Mouse (Mus musculus) adrenal gland, postnatal 4 days (tissue): ENCODE data around the gene Mycbp2. TPM values are rescaled to one million over a fixed set of nuclear protein-coding genes. Genes with fewer than 3 reads are reported as not detected.

Source experiments
- DNase-seq, 2 experiments: peaks; one replicate each; pipeline ENCODE4 v3.0.0; 2021 to 2022; ENCODE audit warnings: low spot score in 2 of 2, mixed read lengths in 2 of 2
- total RNA-seq, 2 experiments: library from RNA; stranded (reverse); gene quantifications; 2 replicates each; pipeline ENCODE4 v1.2.3; 2021

Mycbp2 gene
- total RNA-seq, 2 experiments from 2014 or later = 45.2 to 51.2 TPM

DNA sequence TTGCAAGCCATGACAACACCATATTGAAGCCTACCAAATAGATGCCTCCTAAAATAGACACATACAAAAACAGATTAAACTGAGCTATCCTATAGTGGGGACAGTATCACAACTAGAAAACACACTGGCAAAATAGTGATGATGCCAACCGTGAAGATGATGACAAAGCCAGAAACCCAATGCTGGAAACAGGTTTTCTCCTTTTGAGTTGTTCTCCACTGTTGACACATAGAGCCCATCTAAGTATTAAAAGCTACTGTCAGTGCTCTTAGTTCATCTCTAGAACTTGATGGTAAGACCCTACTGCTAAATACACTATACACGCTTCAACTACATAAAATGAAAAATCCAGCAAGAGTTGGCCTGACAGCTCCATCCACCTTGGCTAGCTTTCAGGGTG, 86.2 kb downstream of the Mycbp2 start:
- no peak for DNase-seq

DNA sequence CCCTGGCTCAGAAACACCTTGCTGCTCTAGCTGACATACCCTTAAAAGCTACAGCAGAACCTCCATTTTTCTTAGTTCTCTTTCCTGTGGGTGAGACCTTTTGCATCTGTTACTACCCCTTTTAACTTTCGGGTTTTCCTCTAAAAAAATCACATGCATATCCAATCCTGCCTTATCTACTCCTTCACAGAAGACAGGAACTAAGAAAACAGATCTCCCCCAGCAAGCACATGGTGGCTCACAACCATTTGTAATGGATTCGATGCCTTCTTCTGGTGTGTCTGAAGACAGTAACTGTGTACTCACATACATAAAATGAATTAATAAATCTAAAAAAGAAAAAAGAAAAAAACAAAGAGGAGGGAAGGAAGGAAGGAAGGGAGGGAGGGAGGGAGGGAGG, 87.9 kb downstream of the Mycbp2 start:
- DNase-seq = no peak

DNA sequence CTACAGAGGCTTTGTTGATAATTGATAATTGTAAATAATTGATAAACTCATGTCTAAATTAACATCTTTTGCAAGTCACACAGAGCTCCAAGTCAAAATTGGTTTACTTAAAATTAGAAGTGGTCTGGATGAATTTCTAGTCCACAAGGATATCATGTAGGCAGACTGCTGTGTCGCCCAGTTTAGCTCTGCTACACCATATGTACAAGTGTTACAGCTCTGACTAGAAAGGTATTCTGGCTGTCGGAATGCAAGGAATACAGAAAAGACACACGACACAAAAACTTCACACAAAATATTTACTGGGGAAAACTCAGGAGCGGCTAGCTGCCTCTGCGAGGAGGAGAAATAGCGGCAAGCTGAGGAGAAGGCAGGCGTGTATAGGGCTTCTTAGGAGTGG, 89.7 kb downstream of the Mycbp2 start:
- DNase-seq = no peak

GRCm38 (mm10) chr14:103254311-103254710, 92.3 kb downstream of the Mycbp2 start:
- no peak for DNase-seq

DNA sequence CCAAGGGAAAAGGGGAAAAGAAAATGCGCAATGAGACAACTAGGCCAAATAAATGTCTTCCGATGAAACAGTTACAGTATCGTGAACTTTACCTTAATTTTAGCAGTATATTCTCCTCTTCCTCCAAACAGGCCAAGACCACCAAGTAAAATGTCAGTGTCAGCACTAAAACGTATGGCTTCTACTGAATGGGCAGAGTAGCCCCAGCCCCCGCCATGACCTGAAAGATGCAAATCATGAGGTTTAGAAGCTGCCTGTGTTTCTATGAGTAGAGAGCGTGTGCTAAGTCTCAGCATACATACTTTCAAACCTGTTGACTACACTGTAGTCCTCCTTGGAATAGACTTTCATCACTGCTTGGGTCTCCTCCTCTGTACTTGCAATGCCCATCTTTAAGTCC, 104.6 kb downstream of the Mycbp2 start:
- no peak for DNase-seq

DNA sequence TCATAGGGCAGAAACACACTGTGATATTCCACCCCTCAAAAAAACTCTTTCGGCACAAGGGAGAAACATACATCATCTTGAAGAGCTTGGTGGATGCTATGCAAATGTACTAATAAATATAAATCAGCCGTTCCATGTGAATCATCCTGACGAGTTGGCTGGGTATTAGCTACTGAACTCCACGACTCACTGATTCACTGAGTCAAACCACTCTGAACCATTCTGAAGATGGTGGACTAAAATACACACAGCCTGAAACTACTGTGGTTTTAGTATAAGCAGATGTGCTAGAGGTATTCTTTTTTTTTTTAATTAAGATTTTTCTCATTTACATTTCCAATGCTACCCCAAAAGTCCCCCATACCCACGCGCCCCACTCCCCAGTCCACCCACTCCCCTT, 111.8 kb downstream of the Mycbp2 start:
- no peak for DNase-seq

DNA sequence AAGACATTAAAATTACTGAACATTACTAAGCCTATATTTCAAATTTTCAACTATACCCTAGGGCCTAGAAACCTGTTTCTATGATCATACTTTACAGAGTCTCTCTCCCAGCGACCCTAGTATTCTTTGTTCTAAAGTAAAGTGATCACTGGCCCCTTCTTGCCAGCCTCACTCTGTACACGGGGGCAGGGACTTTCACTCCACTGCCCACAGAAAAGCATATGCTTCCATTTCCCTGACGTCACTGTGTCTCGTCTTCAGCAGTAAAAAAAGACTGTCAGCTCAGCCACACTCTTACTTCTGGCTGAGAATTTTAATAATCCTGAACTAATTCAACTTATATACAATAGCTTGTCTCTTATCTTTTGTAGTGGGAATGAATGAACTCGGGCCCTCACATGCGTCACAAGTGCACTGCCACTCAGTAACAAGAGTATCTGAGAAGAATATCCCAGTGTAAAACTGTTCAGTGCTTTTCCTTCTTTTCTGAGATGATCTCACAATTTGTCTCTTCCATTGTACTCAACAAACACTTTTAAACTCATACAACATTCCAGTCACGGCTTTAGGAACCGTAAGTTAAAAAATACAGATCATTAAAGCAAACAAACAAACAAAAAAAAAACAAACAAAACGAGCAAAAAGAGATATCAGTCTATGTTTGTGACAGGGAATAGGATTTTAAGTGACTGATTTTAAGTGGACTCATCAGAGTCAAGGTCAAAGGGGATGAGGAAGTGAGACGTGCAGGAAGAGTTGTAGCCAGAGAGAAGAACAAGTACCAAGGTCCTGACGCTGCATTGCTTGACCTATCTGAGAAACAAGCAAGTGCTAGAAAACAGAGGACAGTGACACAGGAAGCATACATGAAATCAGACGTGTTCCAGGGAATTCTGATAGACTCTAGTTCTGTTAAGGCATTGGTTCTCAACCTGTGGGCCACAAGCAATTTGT, 112.7 kb downstream of the Mycbp2 start:
- DNase-seq = no peak

- no peak for DNase-seq
Measured at GRCm38 (mm10) chr14:103222356-103222755, 124.3 kb downstream of the Mycbp2 start.

- DNase-seq = no peak
Measured at GRCm38 (mm10) chr14:103221751-103222150, 124.9 kb downstream of the Mycbp2 start.

- DNase-seq = no peak
Measured at GRCm38 (mm10) chr14:103216331-103216730, 130.3 kb downstream of the Mycbp2 start.

- no peak for DNase-seq
Measured at GRCm38 (mm10) chr14:103186658-103187057, 160.0 kb downstream of the Mycbp2 start.

GRCm38 (mm10) chr14:103186076-103186475, 160.5 kb downstream of the Mycbp2 start:
- no peak for DNase-seq

DNA sequence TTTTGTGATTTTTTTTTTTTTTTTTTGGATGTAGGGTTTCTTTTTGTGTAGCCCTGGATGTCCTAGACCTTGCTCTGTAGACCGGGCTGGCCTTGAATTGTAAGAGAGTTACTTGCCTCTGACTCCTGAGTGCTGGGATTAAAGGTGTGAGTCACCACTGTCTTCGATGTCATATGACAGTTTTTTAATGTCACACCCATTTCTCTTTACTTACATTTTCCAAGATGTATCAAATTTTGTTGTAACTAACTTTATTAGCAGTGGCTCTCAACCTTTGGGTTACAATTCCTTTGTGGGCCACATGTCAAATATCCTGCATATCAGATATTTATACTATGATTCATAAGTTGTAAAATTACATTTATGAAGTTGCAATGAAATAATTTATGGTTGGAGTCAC, 166.5 kb downstream of the Mycbp2 start:
- no peak for DNase-seq

DNA sequence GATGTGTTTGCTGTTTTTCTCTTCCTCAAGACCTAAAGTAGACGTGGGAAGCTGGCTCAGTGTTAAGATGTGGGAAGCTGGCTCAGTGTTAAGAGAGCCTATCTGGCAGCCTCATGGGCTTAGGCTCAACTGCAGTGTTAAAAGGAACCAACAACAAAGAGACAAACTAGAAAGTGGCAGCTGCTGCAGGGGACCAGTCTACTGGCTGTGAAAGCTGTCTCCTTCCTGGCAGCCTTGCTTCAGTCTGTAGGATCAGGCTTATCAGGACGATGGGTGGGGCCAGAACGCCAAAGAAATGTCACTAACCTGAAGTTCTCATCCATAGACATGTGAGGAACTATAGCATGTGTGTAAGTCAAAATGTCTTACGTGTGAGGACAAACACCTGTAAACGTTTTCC, 183.7 kb downstream of the Mycbp2 start:
- no peak for DNase-seq

GRCm38 (mm10) chr14:103155685-103156084, 190.9 kb downstream of the Mycbp2 start:
- no peak for DNase-seq

GRCm38 (mm10) chr14:103150139-103150538, 196.5 kb downstream of the Mycbp2 start:
- DNase-seq = no peak

DNA sequence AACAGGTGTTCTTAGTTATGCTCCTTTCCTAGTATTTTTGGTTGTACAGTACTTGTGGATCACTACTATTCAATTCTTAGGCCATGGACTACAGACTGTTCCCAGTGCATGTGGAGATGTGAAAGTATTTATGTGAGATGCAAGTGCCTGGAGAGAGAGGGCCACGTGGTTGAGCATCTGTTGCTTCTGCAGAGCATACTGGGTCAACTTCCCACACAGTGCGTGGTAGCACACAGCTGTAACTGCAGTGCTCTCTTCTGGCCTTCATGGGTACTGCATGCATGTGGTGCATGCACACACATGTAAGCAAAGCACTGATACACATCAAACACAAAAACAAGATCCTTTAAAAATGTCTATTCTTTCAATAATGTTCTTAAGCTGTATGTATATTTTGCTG, 214.6 kb downstream of the Mycbp2 start:
- DNase-seq = no peak

DNA sequence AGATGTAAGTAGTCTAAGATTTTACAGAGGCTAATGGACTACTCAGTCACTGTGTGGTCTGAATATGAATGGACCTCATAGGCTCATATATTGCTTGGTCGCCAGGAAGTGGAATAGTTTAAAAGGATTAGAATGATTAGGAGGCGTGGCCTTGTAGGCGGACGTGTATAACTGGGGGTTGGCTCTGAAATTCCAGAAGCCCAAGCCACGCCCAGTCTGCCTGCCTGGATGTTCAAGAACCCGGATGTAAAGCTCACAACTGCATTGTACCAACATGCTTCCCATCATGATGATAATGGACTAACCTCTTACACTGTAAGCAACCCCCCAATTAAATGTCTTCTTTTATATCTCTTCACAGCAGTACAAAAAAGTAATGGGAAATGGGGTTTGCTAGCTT, 220.9 kb downstream of the Mycbp2 start:
- DNase-seq = no peak

DNA sequence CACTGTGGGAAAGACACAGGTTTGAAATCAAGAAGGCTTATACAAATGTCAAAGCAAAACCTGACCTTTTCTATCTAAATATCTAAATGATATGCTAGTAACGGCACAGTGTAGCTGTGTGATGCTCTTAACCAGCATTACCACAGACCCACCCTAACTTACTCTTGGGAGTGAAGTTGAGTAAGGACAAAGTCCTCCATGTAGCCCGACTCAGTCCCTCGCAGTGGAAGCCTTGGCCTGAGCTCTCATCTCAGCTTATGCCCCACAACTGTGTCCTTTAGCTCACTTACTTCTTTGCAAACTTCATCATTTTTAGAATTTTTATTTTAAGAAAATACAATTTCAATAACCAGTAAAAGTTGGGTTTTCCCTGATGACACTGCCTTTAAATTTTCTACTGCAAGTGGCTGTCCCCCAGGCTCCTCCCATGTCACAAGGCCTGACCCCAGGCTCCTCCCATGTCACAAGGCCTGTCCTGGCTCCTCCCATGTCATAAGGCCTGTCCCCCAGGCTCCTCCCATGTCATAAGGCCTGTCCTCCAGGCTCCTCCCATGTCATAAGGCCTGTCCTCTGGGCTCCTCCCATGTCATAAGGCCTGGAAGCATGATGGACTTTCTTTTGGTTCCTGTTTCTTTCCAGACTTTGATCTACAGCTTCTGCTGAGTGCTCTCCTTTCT, 231.5 kb downstream of the Mycbp2 start:
- DNase-seq = no peak

GRCm38 (mm10) chr14:103112606-103113363, 233.8 kb downstream of the Mycbp2 start:
- no peak for DNase-seq

GRCm38 (mm10) chr14:103109971-103110370, 236.6 kb downstream of the Mycbp2 start:
- DNase-seq = no peak

GRCm38 (mm10) chr14:103106301-103106700, 240.3 kb downstream of the Mycbp2 start:
- DNase-seq = no peak
